Mouse (Mus musculus): ENCODE results near the gene Helt.

DNA sequence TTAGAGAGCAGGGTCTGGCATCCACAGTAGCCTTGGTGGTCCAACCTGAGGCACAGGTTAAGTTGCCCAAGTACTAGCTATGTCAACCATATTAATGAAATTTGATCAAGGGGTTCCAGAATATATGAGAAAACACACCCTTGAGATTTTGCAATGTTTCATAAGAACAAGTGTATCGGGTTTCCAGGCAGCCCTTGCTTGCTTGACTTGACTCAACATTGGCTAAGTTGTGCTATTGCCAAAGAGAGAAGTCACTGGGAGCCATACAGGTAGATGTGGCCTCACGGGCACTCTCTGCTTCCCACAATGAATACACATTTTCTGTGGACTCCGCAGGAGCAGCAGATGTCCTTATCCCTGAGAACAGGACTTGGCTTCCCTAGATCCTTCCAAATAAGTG, 19.3 kb upstream of the Helt start:
- TF ChIP-seq CTCF (IDR thresholded peaks at IDR 0.05; ENCODE audit: extremely low read depth, insufficient read depth, low read length) (no peak), POLR2A (IDR thresholded peaks at IDR 0.05; ENCODE audit: extremely low read depth, insufficient read depth, low read length) (no peak)
